Comparison of ENCODE assay signal across 21 mouse cellular contexts in genomic region chr3:145715923-145716322, GRCm38 (mm10). TPM values are rescaled to one million over a fixed set of nuclear protein-coding genes. Genes with fewer than 3 reads are reported as not detected.
DNase-seq lines count a peak whose midpoint lies in the region; ATAC-seq lines count a peak whose summit lies in the region.
"Had no signal": no experiment of that assay in that cellular context is flagged by ENCODE, and none has a peak within 500 bp of the region (broad histone marks: within the 10 kb centered on the region; RNA-seq: fewer than 3 reads in every experiment).

No protein-coding gene starts in this region.

- ATAC-seq in intestine, embryonic 15.5 days, result peak; percentile 84
- no peak for ATAC-seq in CD4-positive, CD25-positive, alpha-beta regulatory T cell, adult 4 months
- no peak for ATAC-seq in hindbrain, embryonic 14.5 days (ENCODE audit: low FRiP score)
- ATAC-seq: forebrain, embryonic 13.5 days; forebrain, embryonic 15.5 days; forebrain, postnatal 0 days; Patski had no signal

- H3K4me1 ChIP-seq in intestine, embryonic 15.5 days (replicated peaks), result no peaks in the 10 kb centered on the region
- peaks cover 8% of the 10 kb centered on the region for H3K4me1 ChIP-seq in limb, embryonic 10.5 days
- no peaks in the 10 kb centered on the region for H3K4me1 ChIP-seq in hindbrain, embryonic 14.5 days (replicated peaks; ENCODE audit: control insufficient read depth, insufficient read depth, low read length)
- H3K4me1 ChIP-seq: embryonic facial prominence, embryonic 10.5 days; embryonic facial prominence, embryonic 12.5 days; forebrain, embryonic 13.5 days; forebrain, embryonic 15.5 days had no signal

- no peak overlapping the region for H3K9ac ChIP-seq in intestine, embryonic 15.5 days
- no peak overlapping the region for H3K9ac ChIP-seq in hindbrain, embryonic 14.5 days
- H3K9ac ChIP-seq: embryonic facial prominence, embryonic 12.5 days; forebrain, embryonic 13.5 days; forebrain, embryonic 15.5 days; forebrain, postnatal 0 days had no signal

- peak; percentile 58 for DNase-seq in R1 (ENCODE audit: low read depth, low spot score)
- peak; percentile 18 for DNase-seq in limb, embryonic 10.5 days (ENCODE audit: low spot score)
- DNase-seq in hindbrain, embryonic 14.5 days (ENCODE audit: low spot score), result no peak
- DNase-seq: adrenal gland, adult 2 months; adrenal gland, postnatal 10 days; adrenal gland, postnatal 25 days; cerebellum, adult 11 months; cerebellum, adult 18-20 months; cerebellum, adult 8-10 months; cerebellum, adult 9-11 months; cerebellum, postnatal 14 days; forebrain, postnatal 0 days had no signal

- WGBS in intestine, embryonic 15.5 days, result 68% methylated on average over 7 of the region's 7 CpGs
- 90% methylated on average over 7 of the region's 7 CpGs for WGBS in limb, embryonic 10.5 days
- WGBS in hindbrain, embryonic 14.5 days, result 93% methylated on average over 7 of the region's 7 CpGs

- no peak overlapping the region for H3K4me3 ChIP-seq in intestine, embryonic 15.5 days (replicated peaks)
- H3K4me3 ChIP-seq in limb, embryonic 10.5 days, result no peak overlapping the region
- H3K4me3 ChIP-seq in hindbrain, embryonic 14.5 days (replicated peaks; ENCODE audit: low read length), result no peak overlapping the region
- H3K4me3 ChIP-seq: embryonic facial prominence, embryonic 10.5 days; embryonic facial prominence, embryonic 12.5 days; forebrain, embryonic 13.5 days; forebrain, embryonic 15.5 days had no signal

- no peak overlapping the region for H3K4me2 ChIP-seq in intestine, embryonic 15.5 days (replicated peaks)
- no peak overlapping the region for H3K4me2 ChIP-seq in hindbrain, embryonic 14.5 days (replicated peaks)
- H3K4me2 ChIP-seq: embryonic facial prominence, embryonic 12.5 days; forebrain, embryonic 13.5 days; forebrain, embryonic 15.5 days had no signal

- no peak overlapping the region for H3K27ac ChIP-seq in intestine, embryonic 15.5 days
- no peak overlapping the region for H3K27ac ChIP-seq in limb, embryonic 10.5 days
- H3K27ac ChIP-seq in hindbrain, embryonic 14.5 days, result no peak overlapping the region
- H3K27ac ChIP-seq: embryonic facial prominence, embryonic 10.5 days; embryonic facial prominence, embryonic 12.5 days; forebrain, embryonic 13.5 days; forebrain, embryonic 15.5 days had no signal

- H3K9me3 ChIP-seq in intestine, embryonic 15.5 days, result no peaks in the 10 kb centered on the region
- H3K9me3 ChIP-seq in limb, embryonic 10.5 days (replicated peaks), result no peaks in the 10 kb centered on the region
- H3K9me3 ChIP-seq in hindbrain, embryonic 14.5 days (ENCODE audit: control insufficient read depth, low read length), result no peaks in the 10 kb centered on the region
- H3K9me3 ChIP-seq: embryonic facial prominence, embryonic 10.5 days; embryonic facial prominence, embryonic 12.5 days; forebrain, embryonic 13.5 days; forebrain, embryonic 15.5 days had no signal

- H3K36me3 ChIP-seq in intestine, embryonic 15.5 days, result no peaks in the 10 kb centered on the region
- H3K36me3 ChIP-seq in limb, embryonic 10.5 days, result no peaks in the 10 kb centered on the region
- H3K36me3 ChIP-seq in hindbrain, embryonic 14.5 days (replicated peaks; ENCODE audit: control insufficient read depth, insufficient read depth), result no peaks in the 10 kb centered on the region
- H3K36me3 ChIP-seq: embryonic facial prominence, embryonic 10.5 days; embryonic facial prominence, embryonic 12.5 days; forebrain, embryonic 15.5 days; G1E had no signal

- H3K27me3 ChIP-seq in intestine, embryonic 15.5 days (replicated peaks), result no peaks in the 10 kb centered on the region
- H3K27me3 ChIP-seq in limb, embryonic 10.5 days (ENCODE audit: low read depth, poor library complexity, severe bottlenecking), result no peaks in the 10 kb centered on the region
- no peaks in the 10 kb centered on the region for H3K27me3 ChIP-seq in hindbrain, embryonic 14.5 days (ENCODE audit: control insufficient read depth, insufficient read depth, low read length)
- H3K27me3 ChIP-seq: CH12.LX; embryonic facial prominence, embryonic 12.5 days; forebrain, embryonic 13.5 days; forebrain, embryonic 15.5 days; Patski had no signal

RNA-seq across cellular contexts. Expression of gene Ddah1, which starts 42.6 kb away (rescaled TPM):
- 45.3 and 53.5 TPM in 2 replicates for polyA plus RNA-seq in intestine, embryonic 15.5 days (2015; fragmentation: Nextera tagmentation; extraction: Ambion mirVana)
- polyA plus RNA-seq in limb, embryonic 10.5 days (2016; fragmentation: Nextera tagmentation; extraction: Ambion mirVana), result 13.7 and 14.2 TPM in 2 replicates
- under 1 TPM in 1 of 2 experiments, not detected in 1; 0.13 TPM for polyA plus RNA-seq in CD4-positive, CD25-positive, alpha-beta regulatory T cell, adult 4 months (2017; shearing (Covaris generic))
- 102 and 117 TPM in 2 replicates for polyA plus RNA-seq in hindbrain, embryonic 14.5 days (2014; fragmentation: Nextera tagmentation; extraction: Ambion mirVana)
- polyA plus RNA-seq: G1E had no signal

Comparison
In these comparisons a context has a peak if more than half of its experiments do, and no peak if none do; other contexts are left out.
1. RNA of gene Ddah1, which starts 42.6 kb away (polyA plus RNA-seq): 102 to 117 TPM in hindbrain, embryonic 14.5 days, 45.3 to 53.5 TPM in intestine, embryonic 15.5 days and 13.7 to 14.2 TPM in limb, embryonic 10.5 days; 0.13 TPM in CD4-positive, CD25-positive, alpha-beta regulatory T cell, adult 4 months; every median in the first group is over 10 times any median in the second.